Mouse (Mus musculus): Measurements from ENCODE around the gene Plcb2. TPM values are rescaled to one million over a fixed set of nuclear protein-coding genes. Genes with fewer than 3 reads are reported as not detected.

Gene Plcb2
- 2.3 and 2.9 TPM in 2 replicates for polyA plus RNA-seq (2015; fragmentation: Nextera tagmentation; extraction: Ambion mirVana)

DNA sequence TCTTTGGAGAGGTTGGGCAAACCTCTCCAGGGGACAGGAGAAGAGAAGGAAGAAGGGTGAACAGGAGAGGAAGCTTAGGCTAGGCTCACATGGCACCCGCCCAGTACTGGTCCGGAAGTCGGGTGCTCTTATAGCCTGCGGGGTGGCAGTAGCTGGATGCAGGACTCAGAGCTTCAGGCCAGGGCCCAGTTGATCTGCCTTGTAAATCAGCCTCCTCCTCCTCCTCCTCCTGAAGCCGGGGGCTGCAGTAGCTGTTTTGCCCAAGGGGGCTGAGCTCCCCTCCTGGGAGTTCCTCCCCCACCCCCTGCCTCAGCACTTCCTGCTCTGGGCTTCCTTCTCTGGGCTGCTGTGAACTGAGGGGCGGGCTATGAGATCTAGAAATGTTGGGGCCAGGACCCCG, at the start of gene Plcb2:
Gene Plcb2, minus strand, starts transcription at position 102 of the 400 bp plus-strand sequence.
- H3K27ac ChIP-seq (replicated peaks): peak within 1 kb of the TSS; percentile 56
- WGBS (ENCODE audit: insufficient replicate concordance): 4% methylated on average over 7 of the region's 7 CpGs
- no peak within 1 kb of the TSS for H3K9ac ChIP-seq

DNA sequence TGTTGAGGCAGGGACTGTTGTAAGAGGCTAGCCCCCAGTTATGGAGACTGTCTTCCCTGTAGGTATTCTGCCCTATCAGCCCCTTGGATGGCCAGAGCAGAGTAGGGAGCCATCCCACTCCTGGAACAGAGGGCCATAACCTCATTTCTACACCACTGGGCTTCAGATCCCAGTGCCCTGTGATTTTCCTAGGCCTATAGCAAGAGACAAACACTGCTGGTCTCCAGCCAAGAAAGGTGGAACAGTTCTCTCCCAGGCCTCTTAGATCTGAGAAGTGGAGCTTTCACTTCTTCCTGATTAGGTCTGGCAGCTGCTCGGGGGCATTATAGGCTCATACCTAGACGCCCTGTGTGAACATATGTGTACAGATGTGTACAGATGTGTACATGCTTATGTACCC, 48.1 kb upstream of the Plcb2 start:
- Histone ChIP-seq H3K4me3 (replicated peaks) (no peak overlapping the region), H3K9me3 (replicated peaks) (no peaks in the 10 kb centered on the region), H3K27ac (replicated peaks) (no peak overlapping the region), H3K27me3 (peaks cover 56% of the 10 kb centered on the region), H3K4me1 (replicated peaks) (peaks cover 14% of the 10 kb centered on the region), H3K4me2 (no peak overlapping the region), H3K9ac (no peak overlapping the region), H3K36me3 (replicated peaks) (no peaks in the 10 kb centered on the region)
- ATAC-seq (ENCODE audit: insufficient read depth): no peak
- 64% methylated on average over 2 of the region's 2 CpGs for WGBS (ENCODE audit: insufficient replicate concordance)

More for the DNA sequence above, at the start of gene Plcb2:
- no peaks in the 10 kb centered on the region for H3K9me3 ChIP-seq (replicated peaks)
- H3K4me3 ChIP-seq (replicated peaks): peak within 1 kb of the TSS; percentile 39
- peaks cover 23% of the 10 kb centered on the region for H3K4me1 ChIP-seq (replicated peaks)
- peaks cover 58% of the 10 kb centered on the region for H3K27me3 ChIP-seq
- no peaks in the 10 kb centered on the region for H3K36me3 ChIP-seq (replicated peaks)
- peak within 1 kb of the TSS; percentile 43 for H3K4me2 ChIP-seq
- ATAC-seq (ENCODE audit: insufficient read depth): peak; percentile 6; the same call in 1 of the 2 replicates

DNA sequence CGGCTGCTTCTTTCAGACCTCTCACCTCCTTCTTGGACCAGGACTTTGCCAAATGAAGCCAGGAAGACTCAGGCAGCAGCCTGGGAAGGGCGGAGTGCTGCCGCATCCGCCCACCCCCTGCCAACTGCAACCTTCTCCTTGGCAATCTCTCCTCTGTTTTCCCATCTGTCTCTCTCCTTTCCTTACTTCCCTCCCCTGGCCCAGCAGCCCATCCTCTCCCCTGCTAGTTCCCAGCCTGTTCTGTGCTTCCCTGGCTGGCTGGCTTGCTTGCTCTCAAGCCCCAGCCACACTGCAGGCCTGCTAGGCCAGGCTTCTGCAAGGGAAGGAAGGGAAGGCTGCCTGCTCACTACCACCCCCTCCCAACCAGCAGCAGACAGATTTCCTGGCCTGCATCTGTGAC, 47.6 kb upstream of the Plcb2 start:
- Histone ChIP-seq H3K9me3 (replicated peaks) (no peaks in the 10 kb centered on the region), H3K9ac (no peak overlapping the region), H3K36me3 (replicated peaks) (no peaks in the 10 kb centered on the region), H3K4me2 (no peak overlapping the region), H3K4me1 (replicated peaks) (peaks cover 14% of the 10 kb centered on the region), H3K27me3 (peaks cover 55% of the 10 kb centered on the region), H3K27ac (replicated peaks) (no peak overlapping the region), H3K4me3 (replicated peaks) (no peak overlapping the region)
- 64% methylated on average over 4 of the region's 4 CpGs for WGBS (ENCODE audit: insufficient replicate concordance)
- no peak; the same call in 1 of the 2 replicates for ATAC-seq (ENCODE audit: insufficient read depth)

- no peaks in the 10 kb centered on the region for H3K36me3 ChIP-seq (replicated peaks)
- peaks cover 14% of the 10 kb centered on the region for H3K4me1 ChIP-seq (replicated peaks)
- no peak overlapping the region for H3K9ac ChIP-seq
- no peak for ATAC-seq (ENCODE audit: insufficient read depth)
- H3K27ac ChIP-seq (replicated peaks): no peak overlapping the region
- no peak overlapping the region for H3K4me3 ChIP-seq (replicated peaks)
- H3K9me3 ChIP-seq (replicated peaks): no peaks in the 10 kb centered on the region
- WGBS (ENCODE audit: insufficient replicate concordance): 32% methylated on average over 1 of the region's 1 CpGs
- no peak overlapping the region for H3K4me2 ChIP-seq
- H3K27me3 ChIP-seq: peaks cover 53% of the 10 kb centered on the region
Observed at GRCm38 (mm10) chr2:118775396-118775795, 47.2 kb upstream of the Plcb2 start.

GRCm38 (mm10) chr2:118774536-118774935, 46.3 kb upstream of the Plcb2 start:
- H3K27me3 ChIP-seq: peaks cover 44% of the 10 kb centered on the region
- H3K4me1 ChIP-seq (replicated peaks): peaks cover 7% of the 10 kb centered on the region
- H3K4me2 ChIP-seq: no peak overlapping the region
- WGBS (ENCODE audit: insufficient replicate concordance): 40% methylated on average over 2 of the region's 2 CpGs
- no peaks in the 10 kb centered on the region for H3K36me3 ChIP-seq (replicated peaks)
- H3K9ac ChIP-seq: no peak overlapping the region
- no peak overlapping the region for H3K27ac ChIP-seq (replicated peaks)
- H3K4me3 ChIP-seq (replicated peaks): no peak overlapping the region
- H3K9me3 ChIP-seq (replicated peaks): no peaks in the 10 kb centered on the region
- ATAC-seq (ENCODE audit: insufficient read depth): no peak

GRCm38 (mm10) chr2:118772158-118772874, 44.1 kb upstream of the Plcb2 start, which contains the start of gene Phgr1:
Gene Phgr1, plus strand, starts transcription at chr2:118772769.
- H3K4me1 ChIP-seq (replicated peaks): no peaks in the 10 kb centered on the region
- no peak within 1 kb of the TSS for H3K9ac ChIP-seq
- H3K27ac ChIP-seq (replicated peaks): no peak within 1 kb of the TSS
- H3K4me3 ChIP-seq (replicated peaks): no peak within 1 kb of the TSS
- ATAC-seq (ENCODE audit: insufficient read depth): no peak
- WGBS (ENCODE audit: insufficient replicate concordance): 62% methylated on average over 6 of the region's 6 CpGs
- peaks cover 29% of the 10 kb centered on the region for H3K27me3 ChIP-seq
- no peaks in the 10 kb centered on the region for H3K9me3 ChIP-seq (replicated peaks)
- H3K4me2 ChIP-seq: no peak within 1 kb of the TSS
- H3K36me3 ChIP-seq (replicated peaks): no peaks in the 10 kb centered on the region

GRCm38 (mm10) chr2:118766041-118767033, 38.1 kb upstream of the Plcb2 start:
- Histone ChIP-seq H3K36me3 (replicated peaks) (no peaks in the 10 kb centered on the region), H3K4me1 (replicated peaks) (peaks cover 41% of the 10 kb centered on the region), H3K9me3 (replicated peaks) (no peaks in the 10 kb centered on the region), H3K27ac (replicated peaks) (no peak overlapping the region), H3K9ac (no peak overlapping the region), H3K27me3 (peaks cover 9% of the 10 kb centered on the region; the same call in 1 of the 2 replicates), H3K4me2 (no peak overlapping the region), H3K4me3 (replicated peaks) (no peak overlapping the region)
- WGBS (ENCODE audit: insufficient replicate concordance): 53% methylated on average over 10 of the region's 10 CpGs
- ATAC-seq (ENCODE audit: insufficient read depth): no peak

GRCm38 (mm10) chr2:118764875-118765274, 36.6 kb upstream of the Plcb2 start:
- peaks cover 53% of the 10 kb centered on the region for H3K4me1 ChIP-seq (replicated peaks)
- H3K36me3 ChIP-seq (replicated peaks): no peaks in the 10 kb centered on the region
- H3K4me3 ChIP-seq (replicated peaks): no peak overlapping the region
- no peaks in the 10 kb centered on the region for H3K9me3 ChIP-seq (replicated peaks)
- H3K4me2 ChIP-seq: no peak overlapping the region
- ATAC-seq (ENCODE audit: insufficient read depth): no peak
- no peak overlapping the region for H3K27ac ChIP-seq (replicated peaks)
- H3K27me3 ChIP-seq: peaks cover 16% of the 10 kb centered on the region; the same call in 1 of the 2 replicates
- no peak overlapping the region for H3K9ac ChIP-seq
- 75% methylated on average over 5 of the region's 5 CpGs for WGBS (ENCODE audit: insufficient replicate concordance)

DNA sequence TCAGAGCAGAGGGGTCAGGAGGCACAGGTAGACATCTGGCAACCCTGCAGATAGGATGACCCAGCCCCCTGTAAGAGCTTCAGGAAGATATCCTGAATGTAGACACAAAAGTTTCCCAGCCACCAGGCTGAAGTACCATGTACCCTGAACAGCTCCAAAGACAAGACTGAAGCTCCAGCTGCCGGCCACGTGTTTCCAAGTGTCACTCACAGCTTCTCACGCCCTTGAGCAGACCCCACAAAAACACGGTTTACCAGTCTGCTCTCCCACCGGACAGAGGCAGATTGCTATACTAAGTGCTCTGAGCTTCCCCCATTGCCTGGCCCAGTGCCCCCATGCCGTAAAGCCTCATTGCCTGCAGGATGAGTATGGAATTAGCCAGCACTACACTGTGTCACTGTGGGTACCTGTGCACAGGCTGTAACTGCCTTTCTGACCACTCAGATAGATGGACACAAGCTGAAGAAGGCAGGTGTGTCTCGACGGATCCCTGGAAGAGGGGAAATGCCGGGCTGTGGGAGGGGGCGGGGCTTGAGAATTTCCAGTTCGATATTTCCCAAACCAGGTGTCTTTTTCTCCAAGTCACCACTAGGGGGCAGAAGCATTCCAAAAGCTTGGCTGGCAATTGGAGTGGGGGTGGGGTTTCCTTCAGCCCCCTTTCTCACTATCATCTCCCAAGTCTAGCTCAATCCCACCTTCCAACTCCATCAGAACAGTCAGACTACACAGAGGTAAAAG, 36.0 kb upstream of the Plcb2 start:
- 25% methylated on average over 11 of the region's 11 CpGs for WGBS (ENCODE audit: insufficient replicate concordance)
- Histone ChIP-seq H3K9me3 (replicated peaks) (no peaks in the 10 kb centered on the region), H3K36me3 (replicated peaks) (no peaks in the 10 kb centered on the region), H3K27ac (replicated peaks) (0 out of 2 replicates have a peak overlapping the region, but pooled peaks have one; percentile 24), H3K4me1 (replicated peaks) (peaks cover 59% of the 10 kb centered on the region), H3K27me3 (peaks cover 19% of the 10 kb centered on the region), H3K4me3 (replicated peaks) (no peak overlapping the region), H3K9ac (no peak overlapping the region), H3K4me2 (peak overlapping the region; percentile 45; the same call in 1 of the 2 replicates)
- no peak for ATAC-seq (ENCODE audit: insufficient read depth)

DNA sequence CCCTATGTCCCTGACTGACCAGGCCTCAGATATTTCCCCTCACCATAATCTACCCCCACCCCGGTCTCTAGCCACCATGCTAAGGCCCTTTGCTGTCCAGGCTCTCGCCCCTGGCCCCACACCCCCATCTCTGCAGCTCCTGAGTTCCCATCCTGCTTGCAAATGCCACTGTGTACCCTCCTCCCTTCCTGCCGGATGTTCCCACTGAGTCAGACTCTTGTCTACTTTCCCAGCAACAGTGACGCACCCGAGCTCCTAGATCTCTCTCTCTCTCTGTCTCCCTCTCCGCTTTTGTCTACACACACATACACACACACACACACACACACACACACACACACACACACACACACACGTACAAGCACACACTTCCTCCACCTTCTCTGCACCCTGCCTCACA, 35.2 kb upstream of the Plcb2 start:
- no peak overlapping the region for H3K4me2 ChIP-seq
- H3K4me1 ChIP-seq (replicated peaks): peaks cover 62% of the 10 kb centered on the region
- 64% methylated on average over 7 of the region's 7 CpGs for WGBS (ENCODE audit: insufficient replicate concordance)

More for the DNA sequence above, 35.2 kb upstream of the Plcb2 start:
- Histone ChIP-seq H3K9me3 (replicated peaks) (no peaks in the 10 kb centered on the region), H3K27ac (replicated peaks) (peak overlapping the region; percentile 71; the same call in 1 of the 2 replicates), H3K27me3 (peaks cover 26% of the 10 kb centered on the region), H3K36me3 (replicated peaks) (no peaks in the 10 kb centered on the region), H3K9ac (no peak overlapping the region), H3K4me3 (replicated peaks) (no peak overlapping the region)
- ATAC-seq (ENCODE audit: insufficient read depth): no peak

All from liver, embryonic 15.5 days (tissue).